Mouse (Mus musculus) midbrain, embryonic 13.5 days (tissue): ENCODE data around the gene Brd7. TPM values are rescaled to one million over a fixed set of nuclear protein-coding genes. Genes with fewer than 3 reads are reported as not detected.

ENCODE experiments used
- ATAC-seq: fragments of 200-750 bp; cut with Nextera tagmentation; 2 replicates; pipeline ENCODE4 v1.8.0; 2017; ENCODE audit warnings: mild to moderate bottlenecking, moderate TSS enrichment, moderate library complexity
- H3K27ac ChIP-seq: fragments of 300-500 bp; sonication (generic); 2 replicates; pipeline ENCODE4 v1.5.1; 2015; ENCODE audit warnings: inconsistent platforms, mild to moderate bottlenecking, moderate library complexity
- H3K27me3 ChIP-seq: fragments of 300-500 bp; sonication (generic); 2 replicates; pipeline ENCODE4 v1.6.1; 2015; ENCODE audit warnings: mild to moderate bottlenecking, inconsistent platforms
- H3K36me3 ChIP-seq: fragments of 300-500 bp; sonication (generic); 2 replicates; pipeline ENCODE4 v1.6.1; 2015; ENCODE audit warnings: mild to moderate bottlenecking, inconsistent platforms
- H3K4me1 ChIP-seq: fragments of 300-500 bp; sonication (generic); replicated peaks from 2 replicates; pipeline ENCODE4 v1.6.1; 2015; ENCODE audit warnings: inconsistent platforms
- H3K4me2 ChIP-seq: fragments of 300-500 bp; sonication (generic); replicated peaks from 2 replicates; pipeline ENCODE4 v1.6.1; 2015; ENCODE audit warnings: moderate library complexity, mild to moderate bottlenecking, inconsistent platforms
- H3K4me3 ChIP-seq: fragments of 300-500 bp; sonication (generic); replicated peaks from 2 replicates; pipeline ENCODE4 v1.5.1; 2015; ENCODE audit warnings: mild to moderate bottlenecking, inconsistent platforms
- H3K9ac ChIP-seq: fragments of 300-500 bp; sonication (generic); replicated peaks from 2 replicates; pipeline ENCODE4 v1.6.1; 2015; ENCODE audit warnings: mild to moderate bottlenecking, inconsistent platforms
- H3K9me3 ChIP-seq: fragments of 300-500 bp; sonication (generic); 2 replicates; pipeline ENCODE4 v1.6.1; 2016; ENCODE audit warnings: mild to moderate bottlenecking, inconsistent platforms
- WGBS: fragments of 180-500 bp; shearing (Covaris S2); methylation state at CpG from one replicate; pipeline ENCODE4 v1.1.7; 2015; 5-methylcytosine and 5-hydroxymethylcytosine counted together
- polyA plus RNA-seq: library from polyadenylated mRNA; unstranded; fragments of >200 nt; fragmentation: Nextera tagmentation; extraction: Ambion mirVana; gene quantifications from 2 replicates; pipeline ENCODE4 v1.2.1, GENCODE M21; 2015

Gene Brd7
- polyA plus RNA-seq, 1 experiment from 2014 or later: 79.9 TPM

- WGBS: 96% methylated on average over 8 of the region's 8 CpGs
- no peak for ATAC-seq
- H3K4me1 ChIP-seq: peaks cover 9% of the 10 kb centered on the region; the same call in 1 of the 2 replicates
- H3K27ac ChIP-seq: no peak overlapping the region
- no peak overlapping the region for H3K4me3 ChIP-seq
- no peaks in the 10 kb centered on the region for H3K36me3 ChIP-seq
- no peak overlapping the region for H3K4me2 ChIP-seq
- no peaks in the 10 kb centered on the region for H3K9me3 ChIP-seq
- no peak overlapping the region for H3K9ac ChIP-seq
- no peaks in the 10 kb centered on the region for H3K27me3 ChIP-seq
Measured at GRCm38 (mm10) chr8:88318151-88318550, 43.8 kb downstream of the Brd7 start.

GRCm38 (mm10) chr8:88317341-88317740, 44.7 kb downstream of the Brd7 start:
- WGBS: 83% methylated on average over 5 of the region's 5 CpGs
- no peak for ATAC-seq
- H3K9me3 ChIP-seq: no peaks in the 10 kb centered on the region
- no peaks in the 10 kb centered on the region for H3K36me3 ChIP-seq
- no peak overlapping the region for H3K4me2 ChIP-seq
- no peak overlapping the region for H3K9ac ChIP-seq
- H3K27ac ChIP-seq: no peak overlapping the region
- peaks cover 9% of the 10 kb centered on the region; the same call in 1 of the 2 replicates for H3K4me1 ChIP-seq
- no peak overlapping the region for H3K4me3 ChIP-seq
- H3K27me3 ChIP-seq: no peaks in the 10 kb centered on the region

GRCm38 (mm10) chr8:88316139-88316931, 45.7 kb downstream of the Brd7 start:
- no peak overlapping the region for H3K4me2 ChIP-seq
- no peak overlapping the region for H3K4me3 ChIP-seq
- WGBS: 66% methylated on average over 8 of the region's 8 CpGs
- no peak overlapping the region for H3K9ac ChIP-seq
- no peaks in the 10 kb centered on the region for H3K9me3 ChIP-seq
- no peak overlapping the region for H3K27ac ChIP-seq
- H3K27me3 ChIP-seq: no peaks in the 10 kb centered on the region
- peaks cover 9% of the 10 kb centered on the region; the same call in 1 of the 2 replicates for H3K4me1 ChIP-seq
- ATAC-seq: peak; percentile 43; the same call in 1 of the 2 replicates
- H3K36me3 ChIP-seq: no peaks in the 10 kb centered on the region

- no peak overlapping the region for H3K4me3 ChIP-seq
- no peaks in the 10 kb centered on the region for H3K27me3 ChIP-seq
- H3K9me3 ChIP-seq: no peaks in the 10 kb centered on the region
- H3K36me3 ChIP-seq: no peaks in the 10 kb centered on the region
- 95% methylated on average over 8 of the region's 8 CpGs for WGBS
- no peak overlapping the region for H3K4me2 ChIP-seq
- peaks cover 9% of the 10 kb centered on the region; the same call in 1 of the 2 replicates for H3K4me1 ChIP-seq
- no peak overlapping the region for H3K9ac ChIP-seq
- ATAC-seq: no peak
- H3K27ac ChIP-seq: no peak overlapping the region
Measured at GRCm38 (mm10) chr8:88315302-88315701, 46.7 kb downstream of the Brd7 start.

GRCm38 (mm10) chr8:88313991-88314390, 48.0 kb downstream of the Brd7 start:
- Histone ChIP-seq H3K27me3 (no peaks in the 10 kb centered on the region), H3K4me1 (peaks cover 9% of the 10 kb centered on the region; the same call in 1 of the 2 replicates), H3K9ac (no peak overlapping the region), H3K4me3 (no peak overlapping the region), H3K9me3 (no peaks in the 10 kb centered on the region), H3K4me2 (no peak overlapping the region), H3K36me3 (no peaks in the 10 kb centered on the region), H3K27ac (no peak overlapping the region)
- 91% methylated on average over 12 of the region's 12 CpGs for WGBS
- ATAC-seq: no peak

GRCm38 (mm10) chr8:88312966-88313365, 49.0 kb downstream of the Brd7 start:
- Histone ChIP-seq H3K4me2 (no peak overlapping the region), H3K36me3 (no peaks in the 10 kb centered on the region), H3K4me1 (peaks cover 9% of the 10 kb centered on the region; the same call in 1 of the 2 replicates), H3K9ac (no peak overlapping the region), H3K9me3 (no peaks in the 10 kb centered on the region), H3K27ac (no peak overlapping the region), H3K4me3 (no peak overlapping the region), H3K27me3 (no peaks in the 10 kb centered on the region)
- no peak for ATAC-seq
- WGBS: 81% methylated on average over 8 of the region's 8 CpGs

GRCm38 (mm10) chr8:88310286-88310685, 51.7 kb downstream of the Brd7 start:
- Histone ChIP-seq H3K27ac (no peak overlapping the region), H3K9ac (no peak overlapping the region), H3K36me3 (no peaks in the 10 kb centered on the region), H3K4me3 (no peak overlapping the region), H3K9me3 (no peaks in the 10 kb centered on the region), H3K4me1 (no peaks in the 10 kb centered on the region), H3K4me2 (no peak overlapping the region), H3K27me3 (no peaks in the 10 kb centered on the region)
- ATAC-seq: no peak
- 93% methylated on average over 13 of the region's 13 CpGs for WGBS

GRCm38 (mm10) chr8:88309881-88310280, 52.1 kb downstream of the Brd7 start:
- ATAC-seq: no peak
- no peak overlapping the region for H3K4me3 ChIP-seq
- 90% methylated on average over 7 of the region's 7 CpGs for WGBS

GRCm38 (mm10) chr8:88309274-88309873, 52.6 kb downstream of the Brd7 start:
- WGBS: 82% methylated on average over 10 of the region's 10 CpGs
- Histone ChIP-seq H3K36me3 (no peaks in the 10 kb centered on the region), H3K4me2 (no peak overlapping the region), H3K9me3 (no peaks in the 10 kb centered on the region), H3K4me3 (no peak overlapping the region), H3K27ac (no peak overlapping the region), H3K27me3 (no peaks in the 10 kb centered on the region), H3K4me1 (no peaks in the 10 kb centered on the region), H3K9ac (no peak overlapping the region)
- no peak for ATAC-seq

More at GRCm38 (mm10) chr8:88309881-88310280, 52.1 kb downstream of the Brd7 start:
- H3K4me1 ChIP-seq: no peaks in the 10 kb centered on the region
- H3K27me3 ChIP-seq: no peaks in the 10 kb centered on the region
- no peaks in the 10 kb centered on the region for H3K36me3 ChIP-seq
- no peak overlapping the region for H3K9ac ChIP-seq
- H3K27ac ChIP-seq: no peak overlapping the region
- no peaks in the 10 kb centered on the region for H3K9me3 ChIP-seq
- no peak overlapping the region for H3K4me2 ChIP-seq

GRCm38 (mm10) chr8:88307736-88308135, 54.3 kb downstream of the Brd7 start:
- Histone ChIP-seq H3K27me3 (no peaks in the 10 kb centered on the region), H3K4me2 (no peak overlapping the region), H3K36me3 (no peaks in the 10 kb centered on the region), H3K9ac (no peak overlapping the region), H3K9me3 (no peaks in the 10 kb centered on the region), H3K27ac (no peak overlapping the region), H3K4me3 (no peak overlapping the region), H3K4me1 (no peaks in the 10 kb centered on the region)
- ATAC-seq: no peak
- 84% methylated on average over 4 of the region's 4 CpGs for WGBS

GRCm38 (mm10) chr8:88306511-88306910, 55.5 kb downstream of the Brd7 start:
- 70% methylated on average over 14 of the region's 14 CpGs for WGBS
- Histone ChIP-seq H3K9ac (no peak overlapping the region), H3K27ac (no peak overlapping the region), H3K4me2 (no peak overlapping the region), H3K9me3 (no peaks in the 10 kb centered on the region), H3K36me3 (no peaks in the 10 kb centered on the region), H3K4me1 (peaks cover 11% of the 10 kb centered on the region), H3K27me3 (no peaks in the 10 kb centered on the region), H3K4me3 (no peak overlapping the region)
- ATAC-seq: no peak

GRCm38 (mm10) chr8:88305814-88306213, 56.2 kb downstream of the Brd7 start:
- Histone ChIP-seq H3K9me3 (no peaks in the 10 kb centered on the region), H3K4me2 (no peak overlapping the region), H3K36me3 (no peaks in the 10 kb centered on the region), H3K9ac (no peak overlapping the region), H3K4me1 (peaks cover 15% of the 10 kb centered on the region), H3K4me3 (no peak overlapping the region), H3K27me3 (no peaks in the 10 kb centered on the region), H3K27ac (no peak overlapping the region)
- 93% methylated on average over 4 of the region's 4 CpGs for whole genome bisulfite sequencing
- ATAC-seq: no peak
